Mouse (Mus musculus) T-cell, adult 2 months (primary cell): ENCODE data around the gene Agap2.
A peak's percentile ranks its signal among the peaks of the same experiment; 100 is the strongest.

Source experiments
- DNase-seq: peaks from one replicate; pipeline ENCODE4 v3.0.0; 2022; ENCODE audit warnings: low spot score

Gene Agap2

GRCm38 (mm10) chr10:127076082-127076481, 998 bp downstream of the Agap2 start:
- DNase-seq = peak; percentile 85

DNA sequence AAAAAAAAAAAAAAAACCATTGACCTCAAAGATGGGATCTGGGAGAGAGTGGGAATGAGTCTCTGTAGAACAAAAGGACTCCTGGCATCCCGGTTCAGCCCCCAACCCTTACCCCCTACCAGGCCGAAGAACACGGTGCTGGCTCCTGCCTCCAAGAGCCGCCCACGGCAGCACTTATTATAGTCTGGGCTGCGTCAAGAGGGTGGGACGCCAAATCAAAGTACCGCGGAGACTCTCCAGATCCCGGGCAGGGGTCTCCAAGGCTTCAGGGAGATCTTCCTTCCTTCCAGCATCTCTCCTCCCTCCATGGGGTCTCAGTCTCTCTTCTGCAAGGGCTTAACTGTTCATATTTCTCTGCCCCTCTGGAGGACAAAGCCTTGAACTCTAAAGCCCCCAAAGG, 2.4 kb downstream of the Agap2 start:
- DNase-seq = no peak

DNA sequence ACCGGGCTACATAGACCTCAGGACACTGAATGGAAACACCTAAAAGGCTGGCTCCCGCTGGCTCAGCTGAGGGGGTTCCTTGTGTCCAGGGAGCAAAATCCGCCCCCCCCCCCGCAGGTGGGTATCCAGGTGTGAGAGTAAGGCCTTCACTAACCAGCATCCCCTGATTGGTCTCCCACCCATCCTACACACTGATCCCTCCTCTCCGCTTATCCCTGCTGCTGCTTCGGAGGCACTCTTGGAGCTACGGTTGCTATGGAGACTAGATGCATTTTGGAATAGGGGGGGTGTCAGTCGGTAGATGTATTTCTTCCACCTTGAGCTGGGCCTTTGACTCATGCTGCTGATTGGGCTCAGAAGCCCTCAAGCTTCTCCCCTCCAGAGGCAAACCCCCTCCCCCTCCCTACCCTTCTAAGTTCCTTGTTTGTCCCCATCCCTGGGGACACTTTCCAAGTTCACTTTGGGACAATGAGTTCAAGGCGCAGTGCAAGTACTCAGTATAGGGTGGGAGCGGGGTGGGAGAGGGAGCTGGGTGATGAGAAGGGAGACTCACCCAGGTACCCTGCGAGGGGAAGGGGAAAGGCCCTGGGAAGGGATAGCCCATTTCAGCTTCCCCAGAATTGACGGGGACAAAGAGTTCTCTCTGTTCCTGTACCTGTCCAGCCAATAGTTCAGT, 3.1 kb downstream of the Agap2 start:
- no peak for DNase-seq

- DNase-seq = no peak
These were observed 3.8 kb downstream of the Agap2 start for GRCm38 (mm10) chr10:127078677-127079575.

DNA sequence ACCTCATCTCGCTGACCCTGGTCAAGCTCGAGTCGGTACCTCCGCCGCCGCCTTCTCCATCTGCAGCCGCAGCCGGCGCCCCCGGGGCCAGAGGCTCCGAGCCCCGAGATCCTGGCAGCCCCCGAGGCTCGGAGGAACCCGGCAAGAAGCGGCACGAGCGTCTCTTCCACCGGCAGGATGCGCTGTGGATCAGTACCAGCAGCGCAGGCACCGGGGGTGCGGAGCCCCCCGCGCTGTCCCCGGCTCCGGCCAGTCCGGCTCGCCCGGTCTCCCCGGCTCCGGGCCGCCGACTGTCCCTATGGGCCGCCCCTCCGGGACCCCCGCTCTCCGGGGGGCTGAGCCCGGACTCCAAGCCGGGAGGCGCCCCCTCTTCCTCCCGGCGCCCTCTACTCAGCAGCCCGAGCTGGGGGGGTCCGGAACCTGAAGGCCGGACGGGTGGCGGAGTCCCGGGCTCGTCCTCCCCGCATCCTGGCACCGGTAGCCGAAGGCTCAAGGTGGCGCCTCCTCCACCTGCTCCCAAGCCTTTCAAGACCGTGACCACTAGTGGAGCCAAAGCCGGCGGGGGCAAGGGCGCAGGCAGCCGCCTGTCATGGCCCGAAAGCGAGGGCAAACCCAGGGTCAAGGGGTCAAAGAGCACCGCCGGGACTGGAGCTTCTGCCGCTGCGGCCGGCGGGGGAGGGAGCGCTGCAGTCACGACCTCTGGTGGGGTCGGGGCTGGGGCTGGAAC, 4.7 kb downstream of the Agap2 start:
- no peak for DNase-seq

GRCm38 (mm10) chr10:127080901-127081780, 6.1 kb downstream of the Agap2 start:
- DNase-seq = no peak

- DNase-seq = no peak
These were observed 7.0 kb downstream of the Agap2 start for GRCm38 (mm10) chr10:127081996-127082620.

DNA sequence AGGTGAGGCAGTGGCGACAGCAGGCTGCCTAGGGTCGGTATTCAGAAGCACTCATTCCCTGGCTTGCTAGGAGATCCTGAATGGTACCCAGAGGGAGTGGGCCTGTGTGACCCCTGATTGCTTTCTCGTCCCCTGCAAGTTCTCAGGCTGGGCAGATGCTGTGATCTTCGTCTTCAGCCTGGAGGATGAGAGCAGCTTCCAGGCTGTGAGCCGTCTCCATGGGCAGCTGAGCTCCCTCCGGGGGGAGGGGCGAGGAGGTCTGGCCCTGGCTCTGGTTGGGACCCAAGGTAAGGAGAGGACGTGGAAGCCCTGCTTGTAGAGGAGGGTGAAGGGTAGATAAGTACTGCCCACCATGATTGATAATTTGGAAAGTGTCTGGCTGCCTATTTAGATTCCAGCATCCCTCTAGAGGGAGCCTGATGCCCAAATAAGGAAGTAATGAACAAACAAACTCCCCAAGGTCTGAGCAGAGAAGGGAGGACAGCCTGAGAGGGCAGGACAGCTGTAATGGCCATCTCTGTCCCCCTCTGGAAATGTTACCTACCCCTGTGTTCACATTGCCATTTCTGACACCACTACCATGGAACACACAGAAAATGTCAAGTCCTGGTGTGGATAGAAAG, 8.3 kb downstream of the Agap2 start:
- no peak for DNase-seq

- no peak for DNase-seq
These were observed 8.8 kb downstream of the Agap2 start for GRCm38 (mm10) chr10:127083915-127084306.

- DNase-seq = no peak
These were observed 10.0 kb downstream of the Agap2 start for GRCm38 (mm10) chr10:127085052-127085451.

GRCm38 (mm10) chr10:127085633-127086032, 10.5 kb downstream of the Agap2 start:
- DNase-seq = no peak

DNA sequence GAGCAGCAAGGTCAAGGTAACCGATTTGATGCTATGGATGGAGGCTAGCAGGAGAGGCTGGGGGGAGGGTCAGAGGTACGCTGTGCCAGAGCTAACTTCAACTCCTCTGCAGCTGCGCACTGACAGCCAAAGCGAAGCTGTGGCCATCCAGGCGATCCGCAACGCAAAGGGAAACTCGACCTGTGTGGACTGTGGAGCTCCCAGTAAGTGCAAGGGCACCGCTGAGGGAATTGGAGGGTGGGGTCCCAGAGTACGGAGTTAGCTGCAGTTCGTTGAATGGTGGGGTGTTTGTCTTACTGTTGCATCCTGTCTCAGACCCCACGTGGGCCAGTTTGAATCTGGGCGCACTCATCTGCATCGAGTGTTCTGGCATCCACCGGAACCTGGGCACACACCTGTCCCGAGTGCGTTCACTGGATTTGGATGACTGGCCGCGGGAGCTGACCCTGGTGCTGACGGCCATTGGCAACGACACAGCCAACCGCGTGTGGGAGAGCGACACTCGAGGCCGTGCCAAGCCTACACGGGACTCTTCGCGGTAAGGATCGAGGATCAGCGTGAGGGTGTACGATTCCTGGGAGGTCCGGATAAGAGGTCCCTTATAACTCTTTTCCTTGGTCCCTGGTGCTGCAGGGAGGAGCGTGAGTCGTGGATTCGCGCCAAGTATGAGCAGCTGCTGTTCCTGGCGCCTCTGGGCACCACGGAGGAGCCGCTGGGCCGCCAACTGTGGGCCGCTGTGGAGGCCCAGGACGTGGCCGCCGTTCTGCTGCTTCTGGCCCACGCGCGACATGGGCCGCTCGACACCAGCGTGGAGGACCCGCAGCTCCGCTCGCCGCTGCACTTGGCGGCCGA, 15.7 kb downstream of the Agap2 start:
- DNase-seq = no peak

DNA sequence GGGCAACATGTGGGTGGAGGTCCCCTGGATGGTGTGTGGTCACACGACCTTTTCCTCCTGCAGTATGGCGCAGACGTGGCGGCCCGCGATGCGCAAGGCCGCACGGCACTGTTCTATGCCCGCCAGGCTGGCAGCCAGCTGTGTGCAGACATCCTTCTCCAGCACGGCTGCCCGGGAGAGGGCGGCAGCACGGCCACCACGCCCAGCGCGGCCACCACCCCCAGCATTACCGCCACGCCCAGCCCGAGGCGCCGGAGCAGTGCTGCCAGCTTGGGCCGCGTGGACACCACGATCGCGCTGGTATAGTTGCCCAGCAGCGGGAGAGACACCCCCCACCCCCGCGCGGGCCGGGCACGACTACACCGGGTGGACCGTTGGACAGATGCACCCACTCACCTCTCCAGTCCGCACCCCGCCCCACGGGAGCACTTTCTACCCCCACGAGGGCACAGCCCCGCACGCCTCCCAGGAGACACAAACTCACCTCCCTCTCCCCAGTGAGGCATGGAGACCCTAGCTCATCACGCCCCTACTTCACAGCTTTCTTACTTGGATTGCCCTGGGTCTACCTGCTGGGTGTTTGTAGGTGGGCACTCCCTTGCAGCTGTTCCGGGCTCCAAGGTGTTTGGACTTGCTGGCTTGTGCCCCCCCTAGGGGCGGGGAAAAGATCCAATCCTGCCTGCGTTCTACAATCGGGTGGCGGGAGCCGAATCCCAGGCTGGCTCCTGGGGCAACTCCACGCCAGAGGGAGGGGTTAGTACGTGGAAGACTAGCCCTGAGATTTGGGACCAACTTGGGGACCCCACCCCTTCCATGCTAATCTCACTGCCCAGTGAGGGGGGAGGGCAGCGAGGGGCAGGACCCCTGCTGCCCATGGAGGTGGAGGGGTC, 16.7 kb downstream of the Agap2 start:
- DNase-seq = no peak

GRCm38 (mm10) chr10:127092742-127093141, 17.7 kb downstream of the Agap2 start:
- no peak for DNase-seq

DNA sequence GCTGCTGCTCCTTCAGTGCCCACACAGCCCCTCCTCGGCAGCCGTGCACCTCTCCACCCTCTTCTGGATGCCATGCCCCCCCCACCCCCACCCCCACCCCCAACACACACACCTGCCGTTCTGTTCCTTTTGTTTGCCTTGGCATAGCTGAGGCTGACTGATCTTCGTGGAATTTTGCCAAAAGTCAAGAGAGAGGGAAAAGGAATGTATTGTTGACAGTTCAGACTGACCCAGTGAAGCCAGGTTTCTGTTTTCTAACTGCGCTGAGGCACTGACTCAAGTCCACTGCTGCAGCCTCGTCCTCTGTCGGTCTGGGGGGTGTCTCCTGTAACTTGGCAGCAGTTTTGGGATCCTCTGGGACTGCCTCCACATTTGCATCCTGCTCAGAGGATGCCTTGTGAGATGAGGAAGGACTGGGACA, 19.3 kb downstream of the Agap2 start:
- DNase-seq = no peak

- DNase-seq = no peak
These were observed 23.4 kb downstream of the Agap2 start for GRCm38 (mm10) chr10:127098514-127098913.

- no peak for DNase-seq
These were observed 24.1 kb downstream of the Agap2 start for GRCm38 (mm10) chr10:127099191-127099590.

DNA sequence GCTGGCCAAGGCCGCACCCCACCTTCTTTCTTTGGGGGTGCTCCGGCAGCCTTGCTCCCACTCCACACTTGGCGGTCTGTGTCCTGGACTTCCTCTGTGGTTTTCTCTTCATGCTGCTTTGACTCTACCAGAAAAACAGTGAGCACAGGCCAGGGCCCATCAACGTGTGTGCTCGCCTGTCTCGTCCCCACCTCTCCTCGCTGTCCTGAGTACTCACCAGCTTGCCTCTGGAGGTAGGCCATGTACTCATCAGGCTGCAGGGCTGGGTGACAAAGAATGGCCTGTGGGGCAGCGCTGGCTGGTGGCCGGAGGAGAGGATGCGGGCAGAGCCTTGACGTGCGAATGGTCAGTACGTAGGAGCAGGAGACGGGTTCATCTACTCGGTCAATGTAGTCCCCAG, 24.8 kb downstream of the Agap2 start:
- no peak for DNase-seq

DNA sequence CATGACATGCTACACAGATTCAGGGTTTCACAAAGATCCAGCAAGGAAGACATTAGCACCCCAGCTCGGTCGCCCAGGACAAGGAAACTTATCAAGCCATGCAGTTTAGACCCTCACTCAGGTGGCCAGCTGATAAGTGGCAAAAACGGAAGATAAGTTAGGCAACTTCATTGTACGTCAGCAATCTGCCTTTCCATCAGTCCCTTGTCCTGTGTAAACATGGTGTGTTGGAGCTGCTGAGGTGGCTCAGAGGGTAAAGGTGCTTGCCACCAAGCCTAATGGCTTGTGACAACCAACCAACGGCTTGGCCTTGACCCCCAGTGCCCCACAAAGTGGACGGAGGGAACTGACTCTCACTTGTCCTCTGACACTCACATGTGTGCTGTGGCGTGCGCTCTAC, 25.3 kb downstream of the Agap2 start:
- DNase-seq = no peak
